Mouse (Mus musculus) neural tube, embryonic 14.5 days (tissue): ENCODE measurements around the gene Rpl37. TPM values are rescaled to one million over a fixed set of nuclear protein-coding genes. Genes with fewer than 3 reads are reported as not detected.

Experiments used
- ATAC-seq: fragments of 200-750 bp; cut with Nextera tagmentation; 2 replicates; pipeline ENCODE4 v1.8.0; 2017; ENCODE audit warnings: low read depth, mild to moderate bottlenecking, moderate TSS enrichment, moderate library complexity
- H3K27ac ChIP-seq: fragments of 300-500 bp; sonication (generic); 2 replicates; pipeline ENCODE4 v1.5.1; 2014; ENCODE audit warnings: low read depth, mild to moderate bottlenecking, control low read depth, low read length, moderate library complexity, mixed read lengths
- H3K27me3 ChIP-seq: fragments of 300-500 bp; sonication (generic); 2 replicates; pipeline ENCODE4 v1.6.1; 2014; ENCODE audit warnings: low read length; ENCODE audit not compliant: control insufficient read depth, insufficient read depth
- H3K36me3 ChIP-seq: fragments of 300-500 bp; sonication (generic); 2 replicates; pipeline ENCODE4 v1.6.1; 2014; ENCODE audit warnings: low read length, mixed read lengths; ENCODE audit not compliant: control insufficient read depth, insufficient read depth
- H3K4me1 ChIP-seq: fragments of 300-500 bp; sonication (generic); 2 replicates; pipeline ENCODE4 v1.6.1; 2014; ENCODE audit warnings: low read length; ENCODE audit not compliant: control insufficient read depth, insufficient read depth
- H3K4me2 ChIP-seq: fragments of 300-500 bp; sonication (generic); 2 replicates; pipeline ENCODE4 v1.6.1; 2014; ENCODE audit warnings: mild to moderate bottlenecking, low read depth, low read length, control low read depth
- H3K4me3 ChIP-seq: fragments of 300-500 bp; sonication (generic); 2 replicates; pipeline ENCODE4 v1.5.1; 2014; ENCODE audit warnings: low read depth, low read length, control low read depth, mixed read lengths
- H3K9ac ChIP-seq: fragments of 300-500 bp; sonication (generic); replicated peaks from 2 replicates; pipeline ENCODE4 v1.6.1; 2014; ENCODE audit warnings: low read depth, mild to moderate bottlenecking, control low read depth, low read length, mixed read lengths
- H3K9me3 ChIP-seq: fragments of 300-500 bp; sonication (generic); 2 replicates; pipeline ENCODE4 v1.6.1; 2016; ENCODE audit warnings: low read length; ENCODE audit not compliant: control insufficient read depth
- WGBS: fragments of 180-500 bp; shearing (Covaris S2); extraction: QIAGEN DNeasy Blood & Tissue Kit; methylation state at CpG from one replicate; pipeline ENCODE4 v1.1.7; 2014; 5-methylcytosine and 5-hydroxymethylcytosine counted together
- polyA plus RNA-seq: library from polyadenylated mRNA; unstranded; fragments of >200 nt; fragmentation: Nextera tagmentation; extraction: Ambion mirVana; gene quantifications from 2 replicates; pipeline ENCODE4 v1.2.1, GENCODE M21; 2014

The Rpl37 gene
- polyA plus RNA-seq, 1 experiment from 2014 or later: 376 TPM

GRCm38 (mm10) chr15:5133301-5133700 is 16.9 kb downstream of the Rpl37 start:
- no peaks in the 10 kb centered on the region for H3K9me3 ChIP-seq
- no peaks in the 10 kb centered on the region for H3K36me3 ChIP-seq
- H3K4me2 ChIP-seq: no peak overlapping the region
- H3K27me3 ChIP-seq: no peaks in the 10 kb centered on the region
- no peaks in the 10 kb centered on the region for H3K4me1 ChIP-seq
- H3K9ac ChIP-seq: no peak overlapping the region
- no peak overlapping the region for H3K27ac ChIP-seq
- 40% methylated on average over 3 of the region's 3 CpGs for WGBS
- ATAC-seq: no peak
- no peak overlapping the region for H3K4me3 ChIP-seq

- Histone ChIP-seq H3K4me2 (no peak overlapping the region), H3K9ac (no peak overlapping the region)
- WGBS: 45% methylated on average over 3 of the region's 3 CpGs
Measured at GRCm38 (mm10) chr15:5134179-5134578, 17.7 kb downstream of the Rpl37 start.

GRCm38 (mm10) chr15:5134945-5135483 is 18.6 kb downstream of the Rpl37 start:
- Histone ChIP-seq H3K4me2 (no peak overlapping the region), H3K4me3 (no peak overlapping the region), H3K27ac (no peak overlapping the region), H3K9ac (no peak overlapping the region), H3K4me1 (no peaks in the 10 kb centered on the region), H3K9me3 (no peaks in the 10 kb centered on the region), H3K27me3 (no peaks in the 10 kb centered on the region), H3K36me3 (no peaks in the 10 kb centered on the region)
- ATAC-seq: no peak
- WGBS: 80% methylated on average over 8 of the region's 8 CpGs

More at GRCm38 (mm10) chr15:5134179-5134578, 17.7 kb downstream of the Rpl37 start:
- Histone ChIP-seq H3K27ac (no peak overlapping the region), H3K36me3 (no peaks in the 10 kb centered on the region), H3K9me3 (no peaks in the 10 kb centered on the region), H3K4me3 (no peak overlapping the region), H3K4me1 (no peaks in the 10 kb centered on the region), H3K27me3 (no peaks in the 10 kb centered on the region)
- no peak for ATAC-seq

- H3K36me3 ChIP-seq: no peaks in the 10 kb centered on the region
- no peaks in the 10 kb centered on the region for H3K4me1 ChIP-seq
- WGBS: 70% methylated on average over 9 of the region's 9 CpGs
- no peak overlapping the region for H3K9ac ChIP-seq
- peak; percentile 62; the same call in 1 of the 2 replicates for ATAC-seq
- no peak overlapping the region for H3K4me2 ChIP-seq
- no peak overlapping the region for H3K4me3 ChIP-seq
- H3K27me3 ChIP-seq: no peaks in the 10 kb centered on the region
- no peaks in the 10 kb centered on the region for H3K9me3 ChIP-seq
- H3K27ac ChIP-seq: no peak overlapping the region
Measured at GRCm38 (mm10) chr15:5138021-5138856, 21.8 kb downstream of the Rpl37 start.

GRCm38 (mm10) chr15:5139366-5139765 is 22.9 kb downstream of the Rpl37 start:
- Histone ChIP-seq H3K27ac (no peak overlapping the region), H3K4me2 (no peak overlapping the region), H3K9ac (no peak overlapping the region), H3K4me3 (no peak overlapping the region), H3K9me3 (no peaks in the 10 kb centered on the region), H3K4me1 (no peaks in the 10 kb centered on the region), H3K36me3 (no peaks in the 10 kb centered on the region), H3K27me3 (no peaks in the 10 kb centered on the region)
- WGBS: 94% methylated on average over 2 of the region's 2 CpGs
- no peak for ATAC-seq

GRCm38 (mm10) chr15:5139863-5140262 is 23.4 kb downstream of the Rpl37 start:
- ATAC-seq: no peak
- Histone ChIP-seq H3K27ac (no peak overlapping the region), H3K27me3 (no peaks in the 10 kb centered on the region), H3K9me3 (no peaks in the 10 kb centered on the region), H3K4me3 (no peak overlapping the region), H3K36me3 (no peaks in the 10 kb centered on the region), H3K4me1 (peaks cover 5% of the 10 kb centered on the region), H3K4me2 (no peak overlapping the region), H3K9ac (no peak overlapping the region)
- 87% methylated on average over 7 of the region's 7 CpGs for WGBS

- peaks cover 9% of the 10 kb centered on the region for H3K4me1 ChIP-seq
- no peak overlapping the region for H3K4me3 ChIP-seq
- no peaks in the 10 kb centered on the region for H3K27me3 ChIP-seq
- no peak overlapping the region for H3K9ac ChIP-seq
- no peak for ATAC-seq
- no peak overlapping the region for H3K27ac ChIP-seq
- no peaks in the 10 kb centered on the region for H3K9me3 ChIP-seq
- no peaks in the 10 kb centered on the region for H3K36me3 ChIP-seq
- no peak overlapping the region for H3K4me2 ChIP-seq
Measured at GRCm38 (mm10) chr15:5140357-5140756, 23.9 kb downstream of the Rpl37 start.

- Histone ChIP-seq H3K27ac (no peak overlapping the region), H3K27me3 (no peaks in the 10 kb centered on the region), H3K36me3 (no peaks in the 10 kb centered on the region), H3K4me2 (no peak overlapping the region), H3K9me3 (no peaks in the 10 kb centered on the region), H3K9ac (no peak overlapping the region), H3K4me1 (peaks cover 9% of the 10 kb centered on the region), H3K4me3 (no peak overlapping the region)
- WGBS: 66% methylated on average over 5 of the region's 5 CpGs
- no peak for ATAC-seq
Measured at GRCm38 (mm10) chr15:5142047-5142446, 25.6 kb downstream of the Rpl37 start.

GRCm38 (mm10) chr15:5142714-5143113 is 26.3 kb downstream of the Rpl37 start:
- Histone ChIP-seq H3K4me2 (no peak overlapping the region), H3K27ac (no peak overlapping the region), H3K27me3 (no peaks in the 10 kb centered on the region), H3K9ac (no peak overlapping the region), H3K4me3 (no peak overlapping the region), H3K4me1 (peaks cover 9% of the 10 kb centered on the region), H3K36me3 (no peaks in the 10 kb centered on the region), H3K9me3 (no peaks in the 10 kb centered on the region)
- WGBS: 81% methylated on average over 5 of the region's 5 CpGs
- no peak for ATAC-seq
